Mouse (Mus musculus): ENCODE results near the gene Tspan31.
A peak's percentile ranks its signal among the peaks of the same experiment; 100 is the strongest.

DNA sequence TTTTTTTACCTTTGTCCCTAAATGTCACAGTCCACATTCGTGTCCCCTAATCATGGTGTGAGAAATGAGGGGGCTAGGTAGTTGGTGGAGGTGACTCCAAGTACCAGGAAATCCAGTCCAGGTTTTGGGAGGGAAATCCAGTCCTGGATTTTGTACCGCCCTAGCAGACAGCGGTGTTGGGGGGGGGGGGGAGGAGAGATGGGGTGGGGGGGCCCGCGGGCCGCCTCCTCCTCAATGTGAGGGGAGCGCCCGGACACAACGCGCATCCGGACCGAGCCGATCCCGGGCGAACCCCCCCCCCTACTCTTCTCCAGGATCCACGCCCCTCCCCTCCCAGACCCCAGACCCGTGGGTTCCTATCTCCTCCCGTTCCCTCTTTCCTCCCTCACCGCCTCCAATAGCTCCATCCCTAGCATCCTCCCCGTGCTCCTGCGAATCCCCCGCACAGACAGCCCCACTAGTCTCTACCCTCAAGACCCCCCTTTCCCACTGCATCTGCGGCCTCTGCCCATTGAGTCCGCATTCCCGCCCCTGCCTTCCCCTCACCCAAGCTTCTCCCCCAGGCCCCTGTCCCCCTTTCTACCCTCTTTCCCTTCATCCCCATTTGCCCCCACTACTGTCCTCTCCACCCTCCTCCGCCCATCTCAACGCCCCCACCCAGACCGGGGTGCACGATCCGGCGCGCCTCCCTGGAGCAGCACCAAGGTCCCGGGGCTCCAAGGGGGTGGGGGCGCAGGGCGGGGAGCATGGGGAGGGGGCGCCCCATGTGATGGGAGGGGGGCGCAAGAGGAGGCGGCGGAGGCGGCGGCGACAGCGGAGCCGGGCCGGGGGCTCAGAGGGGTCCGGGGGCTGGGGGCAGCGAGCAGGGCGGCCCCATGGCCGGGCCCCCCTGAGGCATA, 8.9 kb upstream of the Tspan31 start:
- TF ChIP-seq POLR2A (IDR thresholded peaks at IDR 0.05; ENCODE audit: borderline replicate concordance, insufficient read depth, low read length) (peak; percentile 37; the same call in 1 of the 2 replicates), CTCF (IDR thresholded peaks at IDR 0.05; ENCODE audit: borderline replicate concordance, insufficient read depth, low read depth, low read length) (no peak)

Data from cerebellum, adult 2 months (tissue).